Mouse (Mus musculus): ENCODE measurements at regions not wholly inside any gene's neighbourhood (a gene's known extent, or its start where the extent isn't known, plus 50 kb on each side); places are given as distances from the start of the nearest gene placed in this dataset.

DNA sequence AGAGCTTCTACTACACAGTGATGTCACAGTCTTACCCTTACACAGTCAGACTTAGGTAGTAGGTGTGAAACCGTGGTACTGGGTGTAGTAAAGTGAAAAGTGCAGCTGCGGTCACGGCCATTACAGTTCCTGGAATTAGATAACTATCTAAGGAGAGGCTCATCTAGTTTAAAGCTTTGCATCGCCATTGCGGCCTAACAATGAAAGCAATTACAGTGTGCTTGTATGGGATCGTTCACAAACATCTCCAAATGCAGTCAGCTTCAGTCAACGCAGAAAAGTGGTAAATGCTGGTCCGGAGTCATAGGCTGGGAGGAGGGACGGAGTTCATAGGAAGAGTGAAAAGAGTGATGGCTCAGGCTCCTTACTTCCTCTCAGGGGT, 106.0 kb upstream of the Col1a2 start:
- DNase-seq (ENCODE audit: low read depth, low spot score) = no peak

DNA sequence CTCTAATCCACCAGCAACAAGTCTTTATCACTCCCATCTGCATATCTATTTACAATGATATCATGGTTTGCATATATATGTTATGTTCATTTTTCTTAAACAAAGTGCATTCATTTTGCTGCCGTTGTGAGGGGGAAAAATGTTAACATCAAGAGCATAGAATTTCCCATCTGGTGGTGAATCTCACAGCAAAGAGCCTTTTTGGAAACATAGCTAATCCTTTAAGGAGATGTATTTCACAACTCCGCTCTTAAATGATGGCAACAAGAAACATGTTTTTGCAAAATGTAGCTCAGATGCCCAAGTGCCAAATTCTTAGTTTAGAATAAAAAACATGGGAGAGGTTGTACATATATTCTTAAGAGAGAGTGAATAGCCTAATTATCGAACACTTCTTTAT, 99.3 kb upstream of the Col1a2 start:
- no peak for DNase-seq (ENCODE audit: low read depth, low spot score)

GRCm38 (mm10) chr6:4407748-4408147, 96.9 kb upstream of the Col1a2 start:
- peak; percentile 70 for DNase-seq (ENCODE audit: low read depth, low spot score)

DNA sequence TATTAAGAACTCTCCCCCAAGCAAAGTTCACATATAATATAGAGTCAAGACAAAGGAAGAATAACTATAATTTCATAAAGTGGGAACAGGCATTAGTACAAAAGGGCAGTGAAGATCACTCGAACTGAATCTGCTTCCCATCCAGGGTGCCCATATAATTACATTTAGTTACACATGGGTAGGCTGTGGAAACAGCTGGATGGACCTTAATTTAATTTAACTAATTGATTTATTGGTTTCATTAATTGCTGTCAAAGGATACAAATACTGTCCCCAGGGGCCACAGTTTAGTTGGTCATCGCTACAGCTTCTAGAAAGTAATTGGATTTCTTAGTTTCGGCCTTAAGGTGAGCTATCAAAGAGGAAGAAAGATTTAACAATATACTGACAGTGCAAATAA, 91.4 kb upstream of the Col1a2 start:
- no peak for DNase-seq (ENCODE audit: low read depth, low spot score)

GRCm38 (mm10) chr6:4414166-4414565, 90.4 kb upstream of the Col1a2 start:
- DNase-seq (ENCODE audit: low read depth, low spot score) = peak; percentile 83

DNA sequence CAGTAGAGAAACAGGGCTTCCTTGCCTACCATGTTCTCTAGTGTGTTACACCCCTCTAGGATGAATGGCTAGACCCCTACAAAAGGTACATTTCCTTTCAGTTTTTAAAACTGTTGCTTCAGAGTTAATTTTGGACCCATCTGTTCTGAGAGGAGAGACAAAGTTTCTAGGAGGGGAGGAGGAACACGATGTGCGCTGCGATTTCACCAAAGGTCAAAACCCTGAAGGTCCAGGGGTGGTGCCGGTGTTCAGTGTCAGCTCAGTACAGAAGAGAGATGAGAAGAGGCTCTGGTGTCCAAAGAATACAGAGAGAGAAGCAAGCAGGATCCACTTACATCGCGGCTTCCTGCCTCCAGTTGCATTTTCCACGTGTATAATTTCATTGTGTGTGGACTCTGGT, 89.4 kb upstream of the Col1a2 start:
- no peak for DNase-seq (ENCODE audit: low read depth, low spot score)

- DNase-seq (ENCODE audit: low read depth, low spot score) = peak; percentile 9
Observed at GRCm38 (mm10) chr6:4417247-4417709, 87.3 kb upstream of the Col1a2 start.

DNA sequence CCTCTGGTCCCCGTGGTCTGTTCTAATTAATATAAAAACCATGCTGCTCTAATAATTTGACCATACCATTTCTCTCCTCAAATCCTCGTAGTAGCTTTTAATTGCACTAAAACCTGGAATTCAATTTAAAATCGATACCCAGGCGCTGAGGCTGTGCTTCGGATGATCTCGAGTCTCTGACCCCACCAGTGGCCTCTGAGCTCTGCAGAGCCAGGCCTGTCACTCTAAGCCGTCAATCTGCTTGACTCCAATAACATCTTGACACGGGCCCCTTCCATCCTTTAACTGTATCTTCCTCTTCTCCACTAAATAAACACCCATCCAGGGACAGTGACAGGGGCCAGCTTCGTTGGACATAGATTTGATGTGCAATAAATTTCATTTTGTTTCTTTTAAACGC, 86.2 kb upstream of the Col1a2 start:
- DNase-seq (ENCODE audit: low read depth, low spot score) = no peak

DNA sequence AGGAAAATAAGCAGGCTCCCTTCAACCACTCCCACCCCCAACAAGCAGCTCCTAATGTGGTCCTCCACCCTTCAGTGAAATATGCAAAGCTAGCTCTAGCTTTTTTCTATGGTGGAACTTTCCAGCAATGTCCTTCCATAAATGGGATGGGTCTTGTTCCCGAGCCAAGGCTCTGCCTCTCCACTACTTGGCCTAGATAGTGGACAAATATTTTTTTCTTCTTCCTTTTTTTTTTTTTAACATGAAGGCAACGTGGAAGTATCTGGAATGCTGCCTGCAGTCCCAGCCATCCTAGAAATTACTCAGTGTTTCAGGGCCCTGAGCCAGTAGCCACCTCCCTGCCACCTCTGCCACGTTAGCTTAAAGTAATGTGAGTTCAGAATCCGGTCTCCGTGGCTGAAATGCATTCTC, 85.7 kb upstream of the Col1a2 start:
- no peak for DNase-seq (ENCODE audit: low read depth, low spot score)

- no peak for DNase-seq (ENCODE audit: low read depth, low spot score)
Observed at GRCm38 (mm10) chr6:4421466-4421865, 83.1 kb upstream of the Col1a2 start.

- DNase-seq (ENCODE audit: low read depth, low spot score) = no peak
Observed at GRCm38 (mm10) chr6:4427122-4427521, 77.5 kb upstream of the Col1a2 start.

- no peak for DNase-seq (ENCODE audit: low read depth, low spot score)
Observed at GRCm38 (mm10) chr6:4430704-4431310, 73.8 kb upstream of the Col1a2 start.

- no peak for DNase-seq (ENCODE audit: low read depth, low spot score)
Observed at GRCm38 (mm10) chr6:4432192-4432591, 72.4 kb upstream of the Col1a2 start.

GRCm38 (mm10) chr6:4436439-4436838, 68.2 kb upstream of the Col1a2 start:
- DNase-seq (ENCODE audit: low read depth, low spot score) = no peak

- DNase-seq (ENCODE audit: low read depth, low spot score) = no peak
Observed at GRCm38 (mm10) chr6:4436874-4437273, 67.7 kb upstream of the Col1a2 start.

- DNase-seq (ENCODE audit: low read depth, low spot score) = no peak
Observed at GRCm38 (mm10) chr6:4441618-4442167, 62.9 kb upstream of the Col1a2 start.

- DNase-seq (ENCODE audit: low read depth, low spot score) = peak; percentile 23
Observed at GRCm38 (mm10) chr6:4445906-4446305, 58.7 kb upstream of the Col1a2 start.

GRCm38 (mm10) chr6:4451227-4451626, 53.4 kb upstream of the Col1a2 start:
- DNase-seq (ENCODE audit: low read depth, low spot score) = no peak
